Mouse (Mus musculus): ENCODE results near the gene Fam222b.

- TF ChIP-seq CTCF (IDR thresholded peaks at IDR 0.05; ENCODE audit: insufficient read depth, low read depth, low read length) (no peak), POLR2A (IDR thresholded peaks at IDR 0.05; ENCODE audit: insufficient read depth, low read depth, low read length) (no peak)
Observed at GRCm38 (mm10) chr11:78123782-78124181, 29.3 kb downstream of the Fam222b start.
